Mouse (Mus musculus) gastrocnemius, postnatal 36 days (tissue): ENCODE data around the gene Tff1. TPM values are rescaled to one million over a fixed set of nuclear protein-coding genes. Genes with fewer than 3 reads are reported as not detected.

Experiments used
- DNase-seq, 2 experiments: peaks; one replicate each; pipeline ENCODE4 v3.0.0; 2022
- intact Hi-C: fragments of 180-260 bp; cut with DNase I; formaldehyde crosslinking; loops from one replicate; pipeline ENCODE4 v1.15.1; 2025
- total RNA-seq, 2 experiments: library from RNA; stranded (reverse); gene quantifications; 2 replicates each; pipeline ENCODE4 v1.2.3; 2021

Tff1 gene
- total RNA-seq, 2 experiments from 2014 or later = not detected

- intact Hi-C loops = no loop called here
- no peak for DNase-seq
Measured at GRCm38 (mm10) chr17:31116063-31116462, 49.0 kb downstream of the Tff1 start.

GRCm38 (mm10) chr17:31113191-31113856 is 51.8 kb downstream of the Tff1 start:
- no peak for DNase-seq
- intact Hi-C loops = no loop called here

Other genes with a start within 250 kb of the Tff1 start
- not detected for gene Umodl1, start 210.6 kb downstream of the Tff1 start, total RNA-seq
- 1 to 10 TPM; 1.7 to 2.3 TPM for gene Abcg1, start 107.6 kb downstream of the Tff1 start, total RNA-seq
- gene Tff3, start 35.6 kb downstream of the Tff1 start, total RNA-seq = not detected
- gene Tff2, start 21.0 kb downstream of the Tff1 start, total RNA-seq = not detected
- not detected for gene Tmprss3, start 33.7 kb upstream of the Tff1 start, total RNA-seq
- under 1 TPM in 1 of 2 experiments, not detected in 1; 0.41 TPM for gene Ubash3a, start 42.6 kb upstream of the Tff1 start, total RNA-seq
- 1 to 10 TPM; 7.7 to 8.6 TPM for gene Rsph1, start 112.1 kb upstream of the Tff1 start, total RNA-seq
- gene Slc37a1, start 121.5 kb upstream of the Tff1 start, total RNA-seq = 1 to 10 TPM; 3.3 to 3.6 TPM
- gene Pde9a, start 220.9 kb upstream of the Tff1 start, total RNA-seq = 1 to 10 TPM; 1.5 to 2.5 TPM